Comparison of ENCODE assay signal across 8 mouse cellular contexts in the genomic region with DNA sequence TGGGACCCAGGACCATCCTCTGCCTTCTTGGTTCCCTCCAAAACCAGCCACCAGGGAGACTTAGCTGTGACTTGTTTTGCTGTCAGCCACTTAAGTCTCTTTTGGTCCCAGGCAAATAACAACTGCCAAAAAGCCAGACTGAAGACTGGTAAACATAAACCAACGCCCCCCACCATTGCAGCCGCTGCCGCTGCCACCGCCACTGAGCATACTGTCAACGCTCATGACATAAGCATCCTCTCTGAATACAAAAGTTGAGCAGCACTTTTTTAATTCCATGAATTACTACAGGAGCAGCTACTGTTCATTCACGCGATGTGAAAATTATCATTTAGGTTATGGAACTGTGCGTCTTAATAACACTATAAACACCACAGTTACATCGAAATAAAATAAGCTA. TPM values are rescaled to one million over a fixed set of nuclear protein-coding genes. Genes with fewer than 3 reads are reported as not detected.
DNase-seq lines count a peak whose midpoint lies in the region; ATAC-seq and TF ChIP-seq lines count a peak whose summit lies in the region.

No protein-coding gene starts in this region.

- TF ChIP-seq EP300 in heart, adult 2 months (IDR thresholded peaks at IDR 0.05; ENCODE audit: insufficient read depth, low read depth, low read length), result no peak

- peaks cover 59% of the 10 kb centered on the region for H3K79me3 ChIP-seq in C2C12 (ENCODE audit: low read depth)

- no peaks in the 10 kb centered on the region for H3K9me3 ChIP-seq in forebrain, postnatal 0 days (ENCODE audit: low read length)
- no peaks in the 10 kb centered on the region for H3K9me3 ChIP-seq in midbrain, embryonic 10.5 days (replicated peaks)

- H3K36me3 ChIP-seq in heart, adult 2 months (ENCODE audit: control insufficient read depth, insufficient read depth, low read length), result no peaks in the 10 kb centered on the region
- no peaks in the 10 kb centered on the region for H3K36me3 ChIP-seq in C2C12 (ENCODE audit: control insufficient read depth, insufficient read depth)
- no peaks in the 10 kb centered on the region for H3K36me3 ChIP-seq in forebrain, postnatal 0 days (ENCODE audit: insufficient read depth)
- H3K36me3 ChIP-seq in midbrain, embryonic 10.5 days, result no peaks in the 10 kb centered on the region; the same call in 1 of the 2 replicates

- no peak for ATAC-seq in forebrain, postnatal 0 days

- 43% methylated on average over 9 of the region's 9 CpGs for WGBS in heart, adult 2 months
- WGBS in forebrain, postnatal 0 days, result 10% methylated on average over 9 of the region's 9 CpGs
- 35% methylated on average over 9 of the region's 9 CpGs for WGBS in midbrain, embryonic 10.5 days

- no peak overlapping the region for H3K9ac ChIP-seq in heart, adult 2 months (ENCODE audit: low read depth, low read length)
- H3K9ac ChIP-seq in forebrain, postnatal 0 days, result peak overlapping the region; percentile 84; the same call in 1 of the 2 replicates

- peaks cover 3% of the 10 kb centered on the region for H3K79me2 ChIP-seq in heart, adult 2 months (replicated peaks; ENCODE audit: control insufficient read depth, insufficient read depth, low read length)
- H3K79me2 ChIP-seq in C2C12 (ENCODE audit: control insufficient read depth, insufficient read depth), result peaks cover 65% of the 10 kb centered on the region

- H3K4me3 ChIP-seq in heart, adult 2 months, result peak overlapping the region; percentile 86
- H3K4me3 ChIP-seq in C2C12 (ENCODE audit: insufficient read depth, poor library complexity, severe bottlenecking), result peak overlapping the region; percentile 68
- peak overlapping the region; percentile 88 for H3K4me3 ChIP-seq in forebrain, postnatal 0 days (ENCODE audit: low read depth, low read length)
- H3K4me3 ChIP-seq in midbrain, embryonic 10.5 days, result peak overlapping the region; percentile 73

- H3K4me1 ChIP-seq in heart, adult 2 months (ENCODE audit: control insufficient read depth, insufficient read depth, low read length), result no peaks in the 10 kb centered on the region; the same call in 1 of the 2 replicates
- 0 out of 2 replicates have a peak, but pooled peaks cover 4% of the 10 kb centered on the region for H3K4me1 ChIP-seq in forebrain, postnatal 0 days (ENCODE audit: insufficient read depth)
- H3K4me1 ChIP-seq in midbrain, embryonic 10.5 days, result peaks cover 27% of the 10 kb centered on the region

- no peak overlapping the region for H3K27ac ChIP-seq in heart, adult 2 months
- H3K27ac ChIP-seq in forebrain, postnatal 0 days (ENCODE audit: low read depth, low read length), result no peak overlapping the region
- no peak overlapping the region for H3K27ac ChIP-seq in midbrain, embryonic 10.5 days (replicated peaks)

- no peak for TF ChIP-seq POLR2A in heart, adult 2 months (IDR thresholded peaks at IDR 0.05; ENCODE audit: insufficient read depth, low read depth, low read length)

- peak overlapping the region; percentile 4 for H3ac ChIP-seq in C2C12 (ENCODE audit: control insufficient read depth, insufficient read length, low read depth)

- no peaks in the 10 kb centered on the region for H3K27me3 ChIP-seq in heart, adult 2 months (ENCODE audit: control insufficient read depth, insufficient read depth, low read length)
- no peaks in the 10 kb centered on the region for H3K27me3 ChIP-seq in C2C12 (ENCODE audit: control insufficient read depth, insufficient read depth, insufficient read length)
- H3K27me3 ChIP-seq in forebrain, postnatal 0 days (ENCODE audit: insufficient read depth, low read length), result no peaks in the 10 kb centered on the region
- peaks cover 11% of the 10 kb centered on the region for H3K27me3 ChIP-seq in midbrain, embryonic 10.5 days (ENCODE audit: low read depth, poor library complexity, severe bottlenecking)

- no peak for TF ChIP-seq CTCF in heart, adult 2 months (IDR thresholded peaks at IDR 0.05)
- TF ChIP-seq CTCF in C2C12 (IDR thresholded peaks at IDR 0.05; ENCODE audit: control insufficient read depth, insufficient read depth, insufficient read length), result no peak
- TF ChIP-seq CTCF in forebrain, postnatal 0 days (IDR thresholded peaks at IDR 0.05; ENCODE audit: low read depth), result no peak

- no peak for DNase-seq in heart, adult 2 months
- DNase-seq in heart, postnatal 10 days, result no peak
- peak; percentile 22 for DNase-seq in forebrain, postnatal 0 days
- no peak for DNase-seq in midbrain, embryonic 10.5 days (ENCODE audit: low spot score)
- DNase-seq in layer of hippocampus, postnatal 36 days, result no peak
- DNase-seq in ovary, postnatal 10 days (ENCODE audit: low spot score), result no peak
- DNase-seq in right cerebral cortex, postnatal 25 days, result no peak

- H3K4me2 ChIP-seq in forebrain, postnatal 0 days (ENCODE audit: low read depth), result peak overlapping the region; percentile 80

- intact Hi-C loops in heart, adult 2 months (cut with DNase I), result loop anchor here (5.0 kb wide), 4 partner anchors 49 to 136 kb away; a partner anchor contains a TSS
- intact Hi-C loops in heart, postnatal 10 days (cut with DNase I), result loop anchor here (5.0 kb wide), 2 partner anchors 49 to 86 kb away; no protein-coding TSS in a partner anchor

TF ChIP-seq in C2C12, 6 proteins besides CTCF, POLR2A, EP300 and RAD21:
- TF ChIP-seq MYOG (IDR thresholded peaks at IDR 0.05; ENCODE audit: control insufficient read depth, extremely low read depth, insufficient read length) (no peak), USF1 (IDR thresholded peaks at IDR 0.05; ENCODE audit: low read depth) (no peak), MAX (IDR thresholded peaks at IDR 0.05) (no peak), MYOD1 (IDR thresholded peaks at IDR 0.05; ENCODE audit: control insufficient read depth, insufficient read length, low read depth) (no peak), CEBPB (IDR thresholded peaks at IDR 0.05; ENCODE audit: low read depth) (no peak), FOSL1 (IDR thresholded peaks at IDR 0.05; ENCODE audit: insufficient read depth, low read length, poor library complexity, severe bottlenecking) (no peak)

RNA-seq across cellular contexts. Expression of a gene that starts 1.6 kb away (rescaled TPM):
- total RNA-seq in heart, adult 2 months (2021), result 10 to 100 TPM; 48.5 to 52.0 TPM
- 17.5 and 29.8 TPM in 2 replicates for polyA plus RNA-seq in heart, adult 2 months (2012; rRNA removed)
- 10 to 100 TPM; 50.2 to 66.9 TPM for total RNA-seq in heart, postnatal 10 days (2021)
- polyA plus RNA-seq in C2C12 (2012; fragmentation: generic; extraction: Trizol), result 55.3 TPM
- total RNA-seq in forebrain, postnatal 0 days (2014; rRNA removed), result 56.6 and 69.6 TPM in 2 replicates
- 34.4 and 35.0 TPM in 2 replicates for polyA plus RNA-seq in forebrain, postnatal 0 days (2015; fragmentation: Nextera tagmentation; extraction: Ambion mirVana)
- 24.9 and 27.2 TPM in 2 replicates for polyA plus RNA-seq in midbrain, embryonic 10.5 days (2016; fragmentation: Nextera tagmentation; extraction: Ambion mirVana)
- 10 to 100 TPM; 30.6 to 33.9 TPM for total RNA-seq in layer of hippocampus, postnatal 36 days (2021)
